Mouse (Mus musculus) C2C12 (cell line): ENCODE measurements around the gene Ccnd3. TPM values are rescaled to one million over a fixed set of nuclear protein-coding genes. Genes with fewer than 3 reads are reported as not detected.

Experiments
- H3K27me3 ChIP-seq: one replicate; pipeline ENCODE4 v1.6.1; 2011; ENCODE audit not compliant: control insufficient read depth, insufficient read depth, insufficient read length
- H3K36me3 ChIP-seq: one replicate; pipeline ENCODE4 v1.6.1; 2011; ENCODE audit not compliant: control insufficient read depth, insufficient read depth
- H3K4me3 ChIP-seq: one replicate; pipeline ENCODE4 v1.5.1; 2011; ENCODE audit warnings: mild to moderate bottlenecking, control low read depth; ENCODE audit not compliant: poor library complexity, insufficient read depth, severe bottlenecking
- H3K79me2 ChIP-seq: one replicate; pipeline ENCODE4 v1.6.1; 2011; ENCODE audit not compliant: control insufficient read depth, insufficient read depth
- H3K79me3 ChIP-seq: one replicate; pipeline ENCODE4 v1.6.1; 2011; ENCODE audit warnings: low read depth, control low read depth
- H3ac ChIP-seq: one replicate; pipeline ENCODE3; 2011; ENCODE audit warnings: low read depth; ENCODE audit not compliant: control insufficient read depth, insufficient read length
- CEBPB ChIP-seq: IDR thresholded peaks from one replicate; pipeline ENCODE4 v1.6.1; 2011; ENCODE audit warnings: low read depth, mild to moderate bottlenecking, control low read depth, moderate library complexity
- CTCF ChIP-seq: IDR thresholded peaks from one replicate; pipeline ENCODE4 v1.5.1; 2011; ENCODE audit not compliant: control insufficient read depth, insufficient read depth, insufficient read length
- FOSL1 ChIP-seq: IDR thresholded peaks from one replicate; pipeline ENCODE4 v1.8.0; 2011; ENCODE audit warnings: mild to moderate bottlenecking, low read length; ENCODE audit not compliant: poor library complexity, insufficient read depth, severe bottlenecking
- MAX ChIP-seq: IDR thresholded peaks from one replicate; pipeline ENCODE4 v1.6.1; 2011; ENCODE audit warnings: mild to moderate bottlenecking, control low read depth
- MYOD1 ChIP-seq: IDR thresholded peaks from one replicate; pipeline ENCODE4 v1.6.1; 2011; ENCODE audit warnings: low read depth; ENCODE audit not compliant: control insufficient read depth, insufficient read length
- MYOG ChIP-seq: IDR thresholded peaks from one replicate; pipeline ENCODE4 v1.6.1; 2011; ENCODE audit not compliant: control insufficient read depth, insufficient read length; ENCODE audit errors: extremely low read depth
- USF1 ChIP-seq: IDR thresholded peaks from one replicate; pipeline ENCODE4 v1.6.1; 2011; ENCODE audit warnings: low read depth, mild to moderate bottlenecking, control low read depth, moderate library complexity
- polyA plus RNA-seq: library from polyadenylated mRNA; unstranded; fragments of >200 nt; fragmentation: generic; extraction: Trizol; gene quantifications from one replicate; pipeline ENCODE4 v1.2.1, GENCODE M21; 2012; ENCODE audit warnings: missing spikeins

Gene Ccnd3
- polyA plus RNA-seq, 1 experiment = 217 TPM

DNA sequence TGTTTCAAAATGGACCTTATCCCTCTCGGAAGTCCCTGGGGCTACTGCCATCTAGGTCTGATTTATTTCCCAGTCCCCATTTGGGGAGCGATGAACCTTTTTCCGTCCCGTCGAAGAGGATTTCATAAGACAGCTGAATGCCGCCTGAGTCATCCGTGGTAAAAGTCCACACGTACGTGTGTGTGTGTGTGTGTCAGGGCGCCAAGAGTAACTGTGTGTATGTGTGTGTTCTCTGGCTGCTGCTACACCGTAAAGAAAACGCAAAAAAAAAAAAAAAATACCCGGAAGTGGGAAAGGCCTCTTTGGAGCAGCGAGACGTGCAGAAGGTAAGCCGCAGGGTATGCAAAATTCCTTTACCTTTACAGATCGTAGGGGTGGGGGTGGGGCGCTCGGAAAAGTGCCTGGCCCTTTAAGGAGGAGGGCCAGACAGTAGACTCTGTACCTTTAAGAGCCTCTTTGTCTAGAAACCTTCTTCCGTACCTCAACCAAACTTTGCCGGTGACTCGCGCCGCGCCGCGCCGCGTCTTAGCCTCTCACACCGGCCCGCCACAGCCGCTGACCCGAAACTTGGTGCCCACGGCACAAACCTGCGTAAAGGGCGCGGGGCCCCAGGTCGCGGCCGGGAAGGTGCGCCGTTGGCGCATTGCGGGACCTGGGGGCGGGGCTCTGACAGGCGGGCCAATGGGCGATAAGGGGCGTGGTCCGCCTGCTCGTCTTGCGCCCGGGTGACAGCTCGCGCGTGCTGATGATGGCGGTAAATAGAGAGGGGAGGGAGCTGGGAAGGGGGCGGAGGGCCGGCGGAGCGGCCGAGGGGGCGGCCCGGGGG lies 124.2 kb downstream of the Ccnd3 start:
- TF ChIP-seq CTCF (no peak), MAX (peak; percentile 69), FOSL1 (no peak), CEBPB (peak; percentile 34), USF1 (no peak), MYOG (no peak), MYOD1 (peak; percentile 48)
- Histone ChIP-seq H3K79me2 (peaks cover 9% of the 10 kb centered on the region), H3ac (peak overlapping the region; percentile 66), H3K79me3 (peaks cover 1% of the 10 kb centered on the region), H3K27me3 (no peaks in the 10 kb centered on the region), H3K4me3 (peak overlapping the region; percentile 50), H3K36me3 (peaks cover 19% of the 10 kb centered on the region)

DNA sequence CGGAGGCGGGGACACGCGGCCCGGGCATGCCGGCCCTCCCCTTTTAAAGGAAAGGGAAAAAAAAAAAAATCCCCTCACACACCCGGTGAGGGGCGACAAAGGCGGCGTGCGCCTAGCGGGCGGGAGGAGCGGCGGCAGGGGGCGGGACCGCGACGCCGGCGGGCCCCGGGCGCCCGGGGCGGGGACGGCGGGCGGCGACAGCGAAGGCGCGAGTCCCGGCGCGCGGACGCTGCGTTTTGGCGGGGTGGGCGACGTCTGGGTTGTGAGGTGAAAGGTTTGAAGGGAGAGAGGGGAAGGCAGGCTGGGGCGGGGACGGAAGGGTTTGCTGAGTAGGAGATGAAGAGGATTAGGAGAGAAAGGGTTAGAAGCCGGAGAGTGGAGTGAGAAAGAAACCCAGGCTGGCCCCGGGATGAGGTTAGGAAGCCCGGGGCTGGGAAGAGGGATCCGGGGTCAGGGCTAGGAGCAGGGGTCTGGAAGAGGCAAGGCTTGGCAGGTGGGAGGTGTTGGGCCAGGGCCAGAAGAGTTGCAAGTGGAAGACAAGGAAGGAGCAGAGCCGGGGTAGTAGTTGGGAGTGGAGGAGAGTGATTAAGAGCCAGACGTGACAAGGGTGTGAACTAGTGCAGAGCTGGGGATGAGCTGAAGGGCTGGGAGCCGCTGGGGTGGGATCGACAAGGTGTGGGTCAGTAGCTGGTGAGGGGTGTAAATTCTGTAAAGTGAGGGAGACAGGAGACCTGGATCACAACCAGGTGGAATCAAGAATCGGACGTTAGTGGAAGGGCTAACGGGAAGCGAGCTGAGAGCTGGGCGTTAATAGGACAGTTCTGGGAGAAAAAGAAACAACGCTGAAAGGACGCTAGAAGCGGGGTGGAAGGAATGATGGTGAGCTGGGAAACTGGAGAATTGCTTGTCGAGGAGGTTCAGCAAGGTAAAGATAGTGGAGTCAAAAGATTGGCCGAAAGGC lies 125.1 kb downstream of the Ccnd3 start:
- Histone ChIP-seq H3K36me3 (peaks cover 13% of the 10 kb centered on the region), H3K4me3 (peak overlapping the region; percentile 50), H3K27me3 (no peaks in the 10 kb centered on the region), H3ac (peak overlapping the region; percentile 56), H3K79me3 (peaks cover 1% of the 10 kb centered on the region), H3K79me2 (peaks cover 8% of the 10 kb centered on the region)
- no peak for TF ChIP-seq USF1
- TF ChIP-seq MAX = no peak
- no peak for TF ChIP-seq FOSL1
- no peak for TF ChIP-seq CTCF
- TF ChIP-seq CEBPB = no peak
- TF ChIP-seq MYOD1 = no peak
- TF ChIP-seq MYOG = no peak

DNA sequence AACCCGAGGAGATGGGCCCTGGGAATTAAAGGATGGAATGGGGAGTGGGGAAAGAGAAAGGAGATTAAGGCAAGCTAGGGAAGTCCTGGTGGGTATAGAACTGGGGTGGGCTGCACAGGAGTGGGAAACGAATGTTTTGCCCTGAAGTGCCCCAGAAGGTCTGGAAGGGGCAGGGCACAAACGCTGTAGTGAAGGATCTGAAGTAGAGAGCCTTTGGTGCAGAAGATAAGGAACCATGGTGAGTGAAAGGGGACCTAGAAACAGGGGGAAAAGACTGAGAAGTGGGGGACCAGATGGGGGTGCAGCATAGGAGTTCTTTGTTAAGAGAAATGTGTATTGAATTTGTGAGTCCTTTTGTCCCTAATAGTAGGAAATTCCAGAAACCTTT lies 125.8 kb downstream of the Ccnd3 start, which contains the start of gene Usp49:
Gene Usp49, plus strand, starts transcription at position 13 of the 388 bp plus-strand sequence.
- Histone ChIP-seq H3ac (peak within 1 kb of the TSS; percentile 56), H3K36me3 (peaks cover 7% of the 10 kb centered on the region), H3K4me3 (peak within 1 kb of the TSS; percentile 50), H3K79me2 (peaks cover 8% of the 10 kb centered on the region), H3K79me3 (peaks cover 1% of the 10 kb centered on the region), H3K27me3 (no peaks in the 10 kb centered on the region)
- TF ChIP-seq FOSL1 = no peak
- TF ChIP-seq USF1 = no peak
- no peak for TF ChIP-seq CEBPB
- TF ChIP-seq MYOG = no peak
- no peak for TF ChIP-seq MYOD1
- TF ChIP-seq CTCF = no peak
- no peak for TF ChIP-seq MAX

DNA sequence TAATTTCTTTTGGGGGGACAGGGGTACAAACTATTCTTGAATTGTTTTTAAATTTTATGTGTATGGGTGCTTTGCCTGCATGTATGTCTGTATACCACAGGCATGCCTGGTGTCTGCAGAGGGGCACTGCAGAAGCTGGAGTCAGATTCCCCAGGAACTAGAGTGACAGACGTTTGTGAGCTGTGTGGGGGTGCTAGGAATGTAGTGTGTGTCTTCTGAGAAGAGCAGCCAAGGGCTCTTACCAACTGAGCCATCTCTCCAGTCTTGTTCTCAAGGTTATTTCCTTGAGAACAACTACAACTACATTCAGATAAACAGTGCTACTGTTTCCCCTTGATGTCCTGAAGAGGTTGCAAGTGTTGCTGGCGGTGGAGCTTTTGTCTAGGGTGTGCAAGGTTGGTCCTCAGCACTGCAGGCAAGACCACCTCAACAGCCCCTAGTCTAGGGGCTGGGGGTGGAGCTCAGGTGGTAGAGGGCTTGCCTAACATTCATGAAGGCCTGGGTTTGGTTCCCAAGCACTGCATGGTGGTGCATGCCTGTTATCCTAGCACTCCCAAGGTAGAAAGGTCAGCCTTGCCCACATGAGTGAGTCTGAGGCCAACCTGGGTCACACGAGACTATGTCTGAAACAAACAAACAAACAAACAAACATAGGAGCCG lies 127.5 kb downstream of the Ccnd3 start:
- TF ChIP-seq USF1 (no peak), CTCF (no peak), MYOD1 (no peak), MAX (no peak), CEBPB (no peak), FOSL1 (no peak), MYOG (no peak)

DNA sequence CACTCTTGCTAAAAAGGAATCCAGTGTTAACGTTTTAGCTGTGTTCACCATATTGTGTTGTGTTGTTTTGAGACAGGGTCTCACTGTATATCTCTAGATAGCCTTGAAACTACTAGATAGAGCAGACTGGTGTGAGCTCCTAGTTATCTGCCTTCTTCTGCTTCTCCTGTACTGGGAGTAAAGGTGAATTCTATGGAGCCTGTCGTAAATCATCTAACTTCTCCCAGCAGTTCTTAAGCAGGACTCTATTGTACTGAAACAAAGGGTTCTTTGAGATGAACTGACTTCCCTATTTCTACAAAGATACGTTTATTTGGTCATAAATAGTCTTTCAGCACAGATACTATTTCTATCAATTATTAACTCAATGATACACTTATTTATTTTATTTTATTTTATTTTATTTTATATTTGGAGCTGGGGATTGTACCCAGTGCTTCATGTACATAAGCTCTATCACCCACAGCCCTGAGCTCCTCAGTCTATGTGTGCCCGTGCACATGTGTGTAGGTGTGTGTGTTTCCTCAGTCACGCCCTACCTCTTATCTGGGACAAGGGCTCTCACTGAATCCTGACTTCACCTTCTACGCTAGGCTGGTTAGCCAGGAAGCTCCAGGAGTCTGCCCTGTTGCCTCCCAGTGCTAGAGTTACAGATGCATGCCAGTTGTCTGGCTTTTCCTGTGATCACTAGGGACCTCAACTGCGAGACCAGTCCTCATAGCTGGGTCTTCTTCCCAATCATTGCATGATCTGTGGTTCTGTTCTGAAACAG lies 129.3 kb downstream of the Ccnd3 start:
- H3K36me3 ChIP-seq = no peaks in the 10 kb centered on the region
- no peak overlapping the region for H3ac ChIP-seq

More for the DNA sequence above, 127.5 kb downstream of the Ccnd3 start:
- no peak overlapping the region for H3K4me3 ChIP-seq
- no peak overlapping the region for H3ac ChIP-seq
- H3K27me3 ChIP-seq = no peaks in the 10 kb centered on the region
- H3K36me3 ChIP-seq = no peaks in the 10 kb centered on the region
- H3K79me2 ChIP-seq = peaks cover 8% of the 10 kb centered on the region
- H3K79me3 ChIP-seq = peaks cover 1% of the 10 kb centered on the region

More for the DNA sequence above, 129.3 kb downstream of the Ccnd3 start:
- Histone ChIP-seq H3K4me3 (no peak overlapping the region), H3K79me2 (peaks cover 8% of the 10 kb centered on the region), H3K79me3 (no peaks in the 10 kb centered on the region), H3K27me3 (no peaks in the 10 kb centered on the region)
- no peak for TF ChIP-seq CEBPB
- no peak for TF ChIP-seq FOSL1
- TF ChIP-seq MYOG = no peak
